Mouse (Mus musculus) layer of hippocampus, adult 6 months (tissue): ENCODE data around the gene Cited4. TPM values are rescaled to one million over a fixed set of nuclear protein-coding genes. Genes with fewer than 3 reads are reported as not detected.

Experiments
- long read RNA-seq, 2 experiments: library from polyadenylated mRNA; unstranded; transcript quantifications; one replicate each; pipeline ENCODE4 v2.0.0; 2019 to 2020
- polyA plus RNA-seq: library from polyadenylated mRNA; unstranded; fragments of <200 nt; fragmentation: Nextera tagmentation; gene quantifications from 2 replicates; pipeline ENCODE4 v1.2.3, GENCODE M21; 2021

Gene Cited4
- polyA plus RNA-seq: 4.5 and 8.5 TPM in 2 replicates
- long read RNA-seq, experiment 1, transcript Cited4-201 (1 exons, 1,249 nt): major isoform, 22 of 22 reads
- long read RNA-seq, experiment 1, partial matches to known transcripts: 0 of 22 reads
- long read RNA-seq, experiment 1, other reads (novel, unspliced or antisense): 0 of 22 reads
- long read RNA-seq, experiment 2, transcript Cited4-201 (1 exons, 1,249 nt): major isoform, 21 of 21 reads
- long read RNA-seq, experiment 2, partial matches to known transcripts: 0 of 21 reads
- long read RNA-seq, experiment 2, other reads (novel, unspliced or antisense): 0 of 21 reads

DNA sequence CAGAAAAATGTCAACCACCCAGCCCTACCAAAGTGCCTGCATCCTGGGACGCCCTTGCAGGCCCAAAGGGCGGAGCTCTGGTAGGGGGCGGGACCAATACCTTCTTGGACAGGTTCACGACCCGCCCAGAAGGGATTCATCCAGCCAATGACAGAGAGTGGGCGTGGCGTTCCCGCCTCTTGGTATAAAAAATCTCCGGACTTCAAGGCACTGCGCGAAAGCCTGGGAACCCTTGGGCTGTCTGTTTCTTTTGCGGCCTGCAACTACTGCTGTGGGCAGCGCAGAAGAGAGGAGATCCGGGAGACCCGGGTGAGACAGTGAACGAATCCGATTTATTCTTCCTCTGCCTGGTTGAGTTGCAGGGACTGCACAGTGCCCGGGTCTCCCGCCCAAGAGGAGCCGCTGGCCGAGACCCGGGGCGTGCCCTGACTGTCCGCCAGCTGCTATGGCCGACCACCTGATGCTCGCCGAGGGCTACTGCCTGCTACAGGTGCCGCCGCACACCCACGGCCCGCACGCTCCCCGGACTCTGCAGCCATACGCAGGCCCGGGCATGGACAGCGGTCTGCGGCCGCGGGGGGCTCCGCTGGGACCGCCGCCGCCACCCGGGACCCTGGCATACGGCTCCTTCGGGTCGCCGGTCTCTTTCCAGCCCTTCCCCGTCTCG is at the start of gene Cited4:
Cited4 (plus strand) TSS at position 215 of the 667 bp plus-strand sequence.

Other genes starting within 250 kb of the Cited4 start
- not detected in 2 replicates for gene Slfnl1, start 134.3 kb upstream of the Cited4 start, polyA plus RNA-seq
- 26.3 and 28.2 TPM in 2 replicates for gene Ctps, start 96.3 kb upstream of the Cited4 start, polyA plus RNA-seq
- gene Gm8439, start 77.8 kb upstream of the Cited4 start, polyA plus RNA-seq: not detected in 2 replicates
- 0.70 and 1.4 TPM in 2 replicates for gene Kcnq4, start 82.0 kb downstream of the Cited4 start, polyA plus RNA-seq
- gene Nfyc, start 165.0 kb downstream of the Cited4 start, polyA plus RNA-seq: 75.2 and 81.5 TPM in 2 replicates
- gene Rims3, start 188.2 kb downstream of the Cited4 start, polyA plus RNA-seq: 3.6 and 5.8 TPM in 2 replicates